Mouse (Mus musculus): Measurements from ENCODE around the gene Pef1.

Gene Pef1

GRCm38 (mm10) chr4:130177536-130177935 is 75.2 kb downstream of the Pef1 start:
- DNase-seq = no peak
